Mouse (Mus musculus): ENCODE data around the gene Hectd4. TPM values are rescaled to one million over a fixed set of nuclear protein-coding genes. Genes with fewer than 3 reads are reported as not detected.
"Not testable (repeated sequence)": the region's sequence is repeated elsewhere in the genome, so short reads cannot be mapped to it uniquely, and the experiment has no call there.

Hectd4 gene
- polyA plus RNA-seq, 1 experiment from 2014 or later: 3.0 TPM

GRCm38 (mm10) chr5:121206984-121207383 lies 13.0 kb upstream of the Hectd4 start:
- Histone ChIP-seq H3K9ac (no peak overlapping the region), H3K9me3 (replicated peaks) (no peaks in the 10 kb centered on the region), H3K4me3 (no peak overlapping the region), H3K27me3 (no peaks in the 10 kb centered on the region), H3K27ac (no peak overlapping the region), H3K36me3 (peaks cover 60% of the 10 kb centered on the region), H3K4me2 (0 out of 2 replicates have a peak overlapping the region, but pooled peaks have one; percentile 83), H3K4me1 (replicated peaks) (peaks cover 22% of the 10 kb centered on the region)
- WGBS: 65% methylated on average over 3 of the region's 3 CpGs
- no peak for ATAC-seq (replicated peaks; ENCODE audit: insufficient number of reproducible peaks, insufficient read depth, low FRiP score, low read depth)

GRCm38 (mm10) chr5:121209755-121210600 lies 10.0 kb upstream of the Hectd4 start:
- H3K27ac ChIP-seq: no peak overlapping the region
- WGBS: 88% methylated on average over 9 of the region's 9 CpGs
- H3K4me3 ChIP-seq: no peak overlapping the region
- no peaks in the 10 kb centered on the region for H3K27me3 ChIP-seq
- H3K9me3 ChIP-seq (replicated peaks): no peaks in the 10 kb centered on the region
- no peak overlapping the region for H3K9ac ChIP-seq
- H3K4me2 ChIP-seq: no peak overlapping the region
- no peak for ATAC-seq (replicated peaks; ENCODE audit: insufficient number of reproducible peaks, insufficient read depth, low FRiP score, low read depth)
- H3K4me1 ChIP-seq (replicated peaks): peaks cover 19% of the 10 kb centered on the region
- H3K36me3 ChIP-seq: peaks cover 71% of the 10 kb centered on the region

- H3K9me3 ChIP-seq (replicated peaks): no peaks in the 10 kb centered on the region
- no peak overlapping the region for H3K9ac ChIP-seq
- H3K4me2 ChIP-seq: no peak overlapping the region
- no peak for ATAC-seq (replicated peaks; ENCODE audit: insufficient number of reproducible peaks, insufficient read depth, low FRiP score, low read depth)
- WGBS: 74% methylated on average over 1 of the region's 1 CpGs
- no peak overlapping the region for H3K4me3 ChIP-seq
- H3K4me1 ChIP-seq (replicated peaks): peaks cover 18% of the 10 kb centered on the region
- H3K27ac ChIP-seq: no peak overlapping the region
- H3K36me3 ChIP-seq: peaks cover 69% of the 10 kb centered on the region
- no peaks in the 10 kb centered on the region for H3K27me3 ChIP-seq
Observed at GRCm38 (mm10) chr5:121210601-121210924, 9.5 kb upstream of the Hectd4 start.

GRCm38 (mm10) chr5:121212108-121212507 lies 7.9 kb upstream of the Hectd4 start:
- 88% methylated on average over 6 of the region's 6 CpGs for WGBS

GRCm38 (mm10) chr5:121214707-121215106 lies 5.3 kb upstream of the Hectd4 start:
- 41% methylated on average over 7 of the region's 7 CpGs for WGBS
- Histone ChIP-seq H3K9me3 (replicated peaks) (no peaks in the 10 kb centered on the region), H3K4me2 (no peak overlapping the region), H3K27me3 (no peaks in the 10 kb centered on the region), H3K9ac (no peak overlapping the region), H3K4me1 (replicated peaks) (no peaks in the 10 kb centered on the region), H3K36me3 (peaks cover 28% of the 10 kb centered on the region), H3K27ac (no peak overlapping the region), H3K4me3 (no peak overlapping the region)
- no peak for ATAC-seq (replicated peaks; ENCODE audit: insufficient number of reproducible peaks, insufficient read depth, low FRiP score, low read depth)

More at GRCm38 (mm10) chr5:121212108-121212507, 7.9 kb upstream of the Hectd4 start:
- no peak overlapping the region for H3K4me3 ChIP-seq
- H3K4me1 ChIP-seq (replicated peaks): peaks cover 7% of the 10 kb centered on the region
- H3K9me3 ChIP-seq (replicated peaks): no peaks in the 10 kb centered on the region
- no peak for ATAC-seq (replicated peaks; ENCODE audit: insufficient number of reproducible peaks, insufficient read depth, low FRiP score, low read depth)
- no peak overlapping the region for H3K4me2 ChIP-seq
- H3K36me3 ChIP-seq: peaks cover 54% of the 10 kb centered on the region
- H3K9ac ChIP-seq: no peak overlapping the region
- no peak overlapping the region for H3K27ac ChIP-seq
- no peaks in the 10 kb centered on the region for H3K27me3 ChIP-seq

- Histone ChIP-seq H3K27ac (no peak overlapping the region), H3K36me3 (peaks cover 22% of the 10 kb centered on the region), H3K9me3 (replicated peaks) (no peaks in the 10 kb centered on the region), H3K4me2 (no peak overlapping the region), H3K4me3 (no peak overlapping the region), H3K4me1 (replicated peaks) (0 out of 2 replicates have a peak, but pooled peaks cover 2% of the 10 kb centered on the region), H3K9ac (no peak overlapping the region), H3K27me3 (no peaks in the 10 kb centered on the region)
- no peak for ATAC-seq (replicated peaks; ENCODE audit: insufficient number of reproducible peaks, insufficient read depth, low FRiP score, low read depth)
- WGBS: 44% methylated on average over 13 of the region's 13 CpGs
Observed at GRCm38 (mm10) chr5:121215380-121216125, 4.5 kb upstream of the Hectd4 start.

DNA sequence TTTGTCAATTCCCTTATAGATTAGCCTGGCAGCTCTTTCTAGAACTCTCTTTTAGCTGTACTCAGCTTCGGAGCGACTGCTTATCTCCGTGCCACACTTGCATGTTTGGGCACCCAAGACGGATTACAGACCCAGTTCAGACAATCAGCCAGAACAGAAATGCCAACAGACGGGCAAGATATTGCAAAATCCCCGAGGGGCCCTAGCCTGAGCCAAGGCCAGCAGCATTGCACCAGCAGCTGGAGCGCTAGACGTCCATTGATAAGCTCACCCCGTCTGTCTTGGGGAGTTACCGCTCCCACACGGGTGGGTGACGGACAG lies 3.9 kb upstream of the Hectd4 start:
- Histone ChIP-seq H3K4me1 (replicated peaks) (peaks cover 3% of the 10 kb centered on the region), H3K4me3 (no peak overlapping the region), H3K9me3 (replicated peaks) (no peaks in the 10 kb centered on the region), H3K9ac (0 out of 2 replicates have a peak overlapping the region, but pooled peaks have one; percentile 16), H3K36me3 (peaks cover 18% of the 10 kb centered on the region), H3K27me3 (no peaks in the 10 kb centered on the region), H3K27ac (no peak overlapping the region), H3K4me2 (no peak overlapping the region)
- no peak for ATAC-seq (replicated peaks; ENCODE audit: insufficient number of reproducible peaks, insufficient read depth, low FRiP score, low read depth)
- WGBS: 47% methylated on average over 12 of the region's 12 CpGs

DNA sequence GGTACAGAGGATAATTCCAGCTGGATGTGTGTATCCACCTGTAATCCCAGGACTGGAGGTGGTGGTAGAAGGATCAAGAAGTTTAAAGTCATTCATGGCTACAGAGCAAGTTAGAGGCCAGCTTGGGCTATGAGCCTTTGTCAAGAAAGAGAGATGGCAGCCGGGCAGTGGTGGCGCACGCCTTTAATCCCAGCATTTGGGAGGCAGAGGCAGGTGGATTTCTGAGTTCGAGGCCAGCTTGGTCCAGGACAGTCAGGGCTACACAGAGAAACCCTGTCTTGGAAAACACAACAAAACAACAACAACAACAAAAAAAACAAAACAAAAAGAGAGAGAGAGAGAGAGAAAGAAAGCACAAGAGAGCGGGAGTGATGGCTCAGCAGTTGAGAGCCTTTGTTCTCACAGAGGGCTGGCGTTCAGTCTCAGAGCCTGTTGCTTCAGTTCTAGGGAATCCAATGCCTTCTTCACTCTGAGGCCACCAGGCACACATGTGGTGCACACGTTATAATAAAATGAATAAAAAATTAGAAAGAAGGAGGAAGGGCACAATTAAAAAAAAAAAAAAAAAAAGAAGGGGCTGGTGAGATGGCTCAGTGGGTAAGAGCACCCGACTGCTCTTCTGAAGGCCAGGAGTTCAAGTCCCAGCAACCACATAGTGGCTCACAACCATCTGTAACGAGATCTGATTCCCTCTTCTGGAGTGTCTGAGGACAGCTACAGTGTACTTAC lies 3.3 kb upstream of the Hectd4 start:
- 86% methylated on average over 9 of the region's 9 CpGs for WGBS
- H3K4me2 ChIP-seq; H3K27me3 ChIP-seq; H3K4me3 ChIP-seq; H3K9me3 ChIP-seq (replicated peaks); ATAC-seq (replicated peaks; ENCODE audit: insufficient number of reproducible peaks, insufficient read depth, low FRiP score, low read depth); H3K27ac ChIP-seq; H3K9ac ChIP-seq; H3K4me1 ChIP-seq (replicated peaks): not testable (repeated sequence)
- peaks cover 13% of the 10 kb centered on the region for H3K36me3 ChIP-seq

DNA sequence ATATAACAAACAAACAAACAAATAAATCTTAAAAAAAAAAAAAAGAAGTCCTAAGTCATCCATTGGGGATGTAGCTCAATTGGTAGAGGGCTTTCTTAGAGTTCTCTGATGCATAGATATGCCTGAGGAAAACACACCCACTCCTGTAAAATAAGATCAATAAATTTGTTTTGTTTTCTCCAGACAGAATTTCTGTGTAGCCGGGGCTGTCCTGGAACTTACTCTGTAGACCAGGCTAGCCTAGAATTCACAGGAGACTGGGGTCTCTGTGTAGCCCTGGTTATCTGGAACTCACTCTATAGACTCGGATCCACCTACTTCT lies 2.7 kb upstream of the Hectd4 start:
- WGBS: 83% methylated on average over 2 of the region's 2 CpGs
- Histone ChIP-seq H3K4me3 (no peak overlapping the region), H3K9me3 (replicated peaks) (no peaks in the 10 kb centered on the region), H3K27ac (no peak overlapping the region), H3K4me2 (no peak overlapping the region), H3K4me1 (replicated peaks) (peaks cover 11% of the 10 kb centered on the region), H3K36me3 (peaks cover 8% of the 10 kb centered on the region), H3K27me3 (no peaks in the 10 kb centered on the region), H3K9ac (no peak overlapping the region)
- ATAC-seq (replicated peaks; ENCODE audit: insufficient number of reproducible peaks, insufficient read depth, low FRiP score, low read depth): no peak

DNA sequence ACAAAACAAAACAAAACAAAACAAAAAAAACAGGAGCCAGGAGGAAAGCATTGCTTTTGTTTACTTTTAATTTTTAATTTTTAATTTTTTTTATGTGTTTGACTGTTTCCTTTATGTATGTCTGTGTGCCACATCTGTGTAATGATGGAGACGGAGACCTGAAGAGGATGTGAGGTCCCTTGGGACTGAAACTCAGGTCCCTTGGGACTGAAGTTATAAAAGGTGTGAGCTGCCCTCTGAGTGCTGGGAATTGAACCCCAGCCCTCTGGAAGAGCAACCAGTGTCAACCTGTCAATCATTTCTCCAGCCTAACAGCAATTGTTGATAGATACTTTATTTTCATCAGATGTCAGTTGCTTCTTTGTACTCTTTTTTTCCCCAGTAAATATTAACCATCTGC lies 829 bp upstream of the Hectd4 start:
- H3K4me3 ChIP-seq: no peak overlapping the region
- ATAC-seq (replicated peaks; ENCODE audit: insufficient number of reproducible peaks, insufficient read depth, low FRiP score, low read depth): no peak
- 83% methylated on average over 1 of the region's 1 CpGs for WGBS
- H3K4me2 ChIP-seq: no peak overlapping the region
- no peaks in the 10 kb centered on the region for H3K9me3 ChIP-seq (replicated peaks)
- H3K4me1 ChIP-seq (replicated peaks): peaks cover 11% of the 10 kb centered on the region
- H3K27me3 ChIP-seq: no peaks in the 10 kb centered on the region
- H3K36me3 ChIP-seq: no peaks in the 10 kb centered on the region
- H3K27ac ChIP-seq: no peak overlapping the region
- H3K9ac ChIP-seq: no peak overlapping the region

DNA sequence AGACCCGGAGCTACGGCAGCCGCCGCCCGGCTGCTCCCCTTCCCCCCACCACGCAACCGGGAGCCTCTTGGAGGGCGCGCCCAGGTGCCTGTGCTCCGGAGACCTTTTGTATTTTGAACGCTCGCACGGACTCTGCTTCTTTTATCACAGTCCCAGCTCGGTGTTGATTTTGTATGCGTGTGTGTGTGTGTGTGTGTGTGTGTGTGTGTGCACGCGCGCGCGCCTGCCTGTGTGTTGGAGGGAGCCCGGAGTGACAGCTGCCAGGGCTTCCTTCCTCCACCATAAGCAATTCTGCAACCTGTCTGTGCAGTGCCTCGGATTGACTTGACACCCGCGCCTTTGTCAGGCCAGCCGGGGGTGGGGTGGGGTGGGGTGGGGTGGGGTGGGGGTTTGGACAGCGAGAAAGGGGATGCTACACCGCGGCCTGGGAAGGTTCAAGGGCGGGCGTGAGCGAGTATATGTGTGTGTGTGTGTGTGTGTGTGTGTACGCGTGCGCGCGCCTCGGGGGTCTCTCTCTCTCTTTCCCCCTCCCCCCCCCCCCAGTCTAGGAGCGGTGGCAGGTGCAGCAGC lies 798 bp downstream of the Hectd4 start:
- peak overlapping the region; percentile 92 for H3K4me3 ChIP-seq
- under 1% methylated on average over 28 of the region's 38 CpGs for WGBS
- H3K36me3 ChIP-seq: no peaks in the 10 kb centered on the region
- no peaks in the 10 kb centered on the region for H3K27me3 ChIP-seq
- H3K9me3 ChIP-seq (replicated peaks): no peaks in the 10 kb centered on the region
- H3K4me2 ChIP-seq: peak overlapping the region; percentile 78
- peak overlapping the region; percentile 92 for H3K9ac ChIP-seq
- H3K27ac ChIP-seq: peak overlapping the region; percentile 87
- H3K4me1 ChIP-seq (replicated peaks): peaks cover 12% of the 10 kb centered on the region
- peak; percentile 40 for ATAC-seq (replicated peaks; ENCODE audit: insufficient number of reproducible peaks, insufficient read depth, low FRiP score, low read depth)
